Mouse (Mus musculus) hindbrain, embryonic 16.5 days (tissue): ENCODE results near the gene Clnk. TPM values are rescaled to one million over a fixed set of nuclear protein-coding genes. Genes with fewer than 3 reads are reported as not detected.
A peak's percentile ranks its signal among the peaks of the same experiment; 100 is the strongest.
"Not testable (repeated sequence)": the region's sequence is repeated elsewhere in the genome, so short reads cannot be mapped to it uniquely, and the experiment has no call there.

Source experiments
- ATAC-seq: fragments of 200-750 bp; cut with Nextera tagmentation; 2 replicates; pipeline ENCODE4 v1.8.0; 2017; ENCODE audit warnings: moderate TSS enrichment, moderate library complexity
- H3K27ac ChIP-seq: fragments of 300-500 bp; sonication (generic); 2 replicates; pipeline ENCODE4 v1.5.1; 2014; ENCODE audit warnings: low read depth, mild to moderate bottlenecking, control low read depth, low read length, moderate library complexity
- H3K27me3 ChIP-seq: fragments of 300-500 bp; sonication (generic); replicated peaks from 2 replicates; pipeline ENCODE4 v1.6.1; 2014; ENCODE audit warnings: low read length; ENCODE audit not compliant: control insufficient read depth, insufficient read depth
- H3K36me3 ChIP-seq: fragments of 300-500 bp; sonication (generic); 2 replicates; pipeline ENCODE4 v1.6.1; 2014; ENCODE audit warnings: mild to moderate bottlenecking, low read length, moderate library complexity, mixed read lengths; ENCODE audit not compliant: control insufficient read depth, insufficient read depth
- H3K4me1 ChIP-seq: fragments of 300-500 bp; sonication (generic); 2 replicates; pipeline ENCODE4 v1.6.1; 2014; ENCODE audit warnings: low read depth, low read length; ENCODE audit not compliant: control insufficient read depth, insufficient read depth
- H3K4me2 ChIP-seq: fragments of 300-500 bp; sonication (generic); 2 replicates; pipeline ENCODE4 v1.6.1; 2014; ENCODE audit warnings: mild to moderate bottlenecking, low read length, control low read depth, moderate library complexity
- H3K4me3 ChIP-seq: fragments of 300-500 bp; sonication (generic); 2 replicates; pipeline ENCODE4 v1.5.1; 2014; ENCODE audit warnings: mild to moderate bottlenecking, low read length, control low read depth, moderate library complexity
- H3K9ac ChIP-seq: fragments of 300-500 bp; sonication (generic); 2 replicates; pipeline ENCODE4 v1.6.1; 2014; ENCODE audit warnings: low read depth, mild to moderate bottlenecking, control low read depth, low read length, moderate library complexity
- H3K9me3 ChIP-seq: fragments of 300-500 bp; sonication (generic); 2 replicates; pipeline ENCODE4 v1.6.1; 2014; ENCODE audit warnings: mild to moderate bottlenecking, low read length, moderate library complexity; ENCODE audit not compliant: control insufficient read depth
- WGBS: fragments of 180-500 bp; shearing (Covaris S2); extraction: QIAGEN DNeasy Blood & Tissue Kit; methylation state at CpG from one replicate; pipeline ENCODE4 v1.1.7; 2014; 5-methylcytosine and 5-hydroxymethylcytosine counted together
- polyA plus RNA-seq: library from polyadenylated mRNA; unstranded; fragments of >200 nt; fragmentation: Nextera tagmentation; extraction: Ambion mirVana; gene quantifications from 2 replicates; pipeline ENCODE4 v1.2.1, GENCODE M21; 2015

The Clnk gene
- polyA plus RNA-seq = 0.20 TPM in 1 of 2 replicates, not detected in the other

DNA sequence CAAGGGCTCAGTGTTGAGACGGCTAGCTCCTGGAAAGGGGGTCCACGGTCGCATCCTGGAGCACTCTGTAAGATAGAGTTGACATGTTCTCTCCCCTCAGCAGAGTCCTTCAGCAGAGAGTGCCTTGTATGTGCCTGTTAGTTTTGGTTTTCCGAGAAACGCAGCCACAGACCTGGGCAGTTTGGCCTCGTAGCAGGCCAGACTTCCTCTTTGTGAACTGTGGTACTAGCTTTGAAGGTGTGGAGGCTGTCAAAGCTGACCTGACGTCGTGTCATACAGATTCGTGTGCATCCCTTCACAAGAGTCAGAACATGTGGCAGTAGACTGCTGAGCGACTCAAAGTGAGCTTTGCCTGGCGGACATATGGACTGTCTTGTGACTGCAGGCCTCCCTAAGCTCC lies at the start of gene Clnk:
Gene Clnk (minus strand): TSS at position 191 of the 400 bp plus-strand sequence.
- Histone ChIP-seq H3K4me2 (no peak within 1 kb of the TSS), H3K27me3 (no peaks in the 10 kb centered on the region), H3K9ac (no peak within 1 kb of the TSS), H3K36me3 (no peaks in the 10 kb centered on the region), H3K9me3 (no peaks in the 10 kb centered on the region), H3K4me1 (no peaks in the 10 kb centered on the region), H3K27ac (no peak within 1 kb of the TSS), H3K4me3 (no peak within 1 kb of the TSS)
- 86% methylated on average over 11 of the region's 11 CpGs for WGBS
- no peak for ATAC-seq

DNA sequence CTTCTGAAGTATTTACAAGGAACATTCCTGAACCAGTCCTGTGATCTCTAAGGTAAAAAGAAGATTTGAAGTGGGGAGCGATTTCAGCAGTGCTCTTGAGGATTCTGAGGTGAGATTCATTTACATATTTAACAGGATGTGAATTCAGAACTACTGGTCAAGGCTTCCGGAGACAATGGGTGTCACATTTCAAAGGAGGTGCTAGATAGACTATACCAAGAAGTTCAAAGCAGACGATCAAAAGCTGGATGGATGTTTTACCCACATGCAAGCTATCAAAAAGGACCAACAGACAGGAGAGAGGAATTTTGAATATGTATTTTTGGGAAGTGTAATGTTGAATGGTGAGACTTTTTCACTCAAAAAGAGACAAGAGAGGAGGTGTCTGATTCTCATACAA lies 28.7 kb upstream of the Clnk start:
- Histone ChIP-seq H3K4me1 (no peaks in the 10 kb centered on the region), H3K9me3 (no peaks in the 10 kb centered on the region), H3K9ac (no peak overlapping the region), H3K4me2 (no peak overlapping the region), H3K36me3 (no peaks in the 10 kb centered on the region), H3K27me3 (no peaks in the 10 kb centered on the region), H3K4me3 (no peak overlapping the region), H3K27ac (no peak overlapping the region)
- 54% methylated on average over 3 of the region's 3 CpGs for WGBS
- ATAC-seq = no peak

DNA sequence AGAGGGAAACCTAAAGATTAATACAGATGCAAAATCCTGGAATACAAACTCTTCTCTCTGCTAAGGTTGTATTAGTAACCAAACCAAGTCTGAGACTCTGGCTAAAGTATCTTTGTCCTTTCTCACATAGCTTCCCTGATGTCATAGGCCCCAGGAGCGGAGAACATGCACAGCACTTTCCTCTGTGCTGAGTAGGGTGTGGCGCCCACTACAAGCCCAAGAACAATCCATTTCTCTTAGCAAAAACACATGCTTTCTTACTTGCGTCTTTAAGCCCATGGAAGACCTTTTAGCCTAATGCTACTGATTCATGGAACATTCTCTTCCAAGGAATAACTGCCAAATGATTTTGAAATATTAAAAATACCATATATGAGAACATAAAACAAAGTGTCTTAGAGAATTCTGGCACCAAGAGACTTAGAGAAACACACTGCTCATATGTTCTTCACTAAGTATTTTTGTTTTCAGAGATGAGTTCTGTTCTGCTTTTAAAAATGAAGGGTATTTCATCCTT lies 28.0 kb upstream of the Clnk start:
- Histone ChIP-seq H3K4me1 (no peaks in the 10 kb centered on the region), H3K27ac (no peak overlapping the region), H3K27me3 (no peaks in the 10 kb centered on the region), H3K4me3 (no peak overlapping the region), H3K4me2 (no peak overlapping the region), H3K9me3 (no peaks in the 10 kb centered on the region), H3K9ac (no peak overlapping the region), H3K36me3 (no peaks in the 10 kb centered on the region)
- no peak for ATAC-seq
- 90% methylated on average over 3 of the region's 3 CpGs for WGBS

DNA sequence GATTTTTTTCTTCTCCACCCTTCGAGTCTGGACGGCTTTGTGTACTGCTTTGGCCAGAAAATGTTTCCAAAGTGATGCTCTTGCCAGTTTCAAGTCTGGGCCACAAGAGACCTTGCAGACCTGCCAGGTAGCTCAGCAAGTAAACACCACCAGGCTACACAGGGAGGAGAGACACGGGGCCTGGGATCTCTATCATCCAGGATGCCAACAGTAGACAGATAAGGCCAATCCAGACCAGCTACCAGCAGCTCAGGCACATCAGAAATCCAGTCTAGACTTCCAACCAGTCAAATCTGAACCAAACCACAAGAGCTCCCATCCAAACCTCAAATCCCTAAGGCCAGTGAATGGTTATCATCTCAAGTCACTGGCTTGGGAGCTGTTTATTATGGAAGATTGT lies 26.3 kb upstream of the Clnk start:
- H3K9ac ChIP-seq = no peak overlapping the region
- WGBS = 86% methylated on average over 3 of the region's 3 CpGs
- H3K9me3 ChIP-seq = no peaks in the 10 kb centered on the region

DNA sequence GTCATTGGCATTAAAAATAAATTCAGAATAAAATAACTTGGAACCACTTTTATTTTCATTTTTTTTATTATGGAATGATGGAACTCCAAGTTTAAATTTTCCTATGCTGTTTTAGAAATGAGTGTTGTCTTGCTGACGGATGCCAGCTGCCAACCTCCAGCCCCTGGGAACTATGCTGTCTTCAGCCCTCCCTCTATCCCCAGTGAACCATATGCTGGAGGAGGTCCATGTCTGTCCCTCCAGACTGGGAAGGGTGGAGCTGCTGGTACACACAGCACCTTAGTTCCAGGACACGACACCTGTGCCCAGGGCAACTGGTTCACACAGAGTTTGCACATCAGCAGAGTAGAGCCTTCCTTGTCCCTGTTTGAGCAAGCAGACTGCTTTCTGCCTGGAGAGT lies 22.4 kb upstream of the Clnk start:
- H3K4me1 ChIP-seq = no peaks in the 10 kb centered on the region
- no peaks in the 10 kb centered on the region for H3K27me3 ChIP-seq
- WGBS = 69% methylated on average over 2 of the region's 2 CpGs
- no peak overlapping the region for H3K4me2 ChIP-seq
- no peak overlapping the region for H3K4me3 ChIP-seq
- H3K9me3 ChIP-seq = no peaks in the 10 kb centered on the region
- no peaks in the 10 kb centered on the region for H3K36me3 ChIP-seq
- ATAC-seq = no peak
- H3K27ac ChIP-seq = no peak overlapping the region
- no peak overlapping the region for H3K9ac ChIP-seq

More for the DNA sequence above, 26.3 kb upstream of the Clnk start:
- no peak overlapping the region for H3K4me3 ChIP-seq
- ATAC-seq = no peak
- H3K4me2 ChIP-seq = no peak overlapping the region
- no peaks in the 10 kb centered on the region for H3K36me3 ChIP-seq
- no peaks in the 10 kb centered on the region for H3K27me3 ChIP-seq
- no peak overlapping the region for H3K27ac ChIP-seq
- H3K4me1 ChIP-seq = no peaks in the 10 kb centered on the region

DNA sequence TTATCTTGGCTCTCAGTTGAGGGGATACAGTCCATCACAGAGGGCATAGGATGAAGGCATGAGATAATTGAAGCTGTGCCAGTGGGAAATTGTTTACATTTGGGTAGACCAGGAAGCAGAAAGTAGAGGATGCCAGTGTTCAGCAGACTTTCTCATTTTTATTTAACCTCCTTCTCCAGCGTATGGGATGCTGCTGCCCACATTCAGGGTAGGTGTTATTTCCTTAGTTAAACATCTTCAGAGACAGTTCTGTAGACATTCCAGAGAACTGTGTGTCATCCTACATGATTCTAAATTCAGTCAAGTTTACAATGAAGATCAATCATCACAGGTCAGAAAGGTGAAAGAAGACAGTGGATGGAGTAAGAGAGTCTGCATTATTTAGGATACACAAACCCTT lies 12.0 kb upstream of the Clnk start:
- no peak overlapping the region for H3K27ac ChIP-seq
- H3K27me3 ChIP-seq = no peaks in the 10 kb centered on the region
- 100% methylated on average over 1 of the region's 1 CpGs for WGBS
- H3K4me1 ChIP-seq = no peaks in the 10 kb centered on the region
- no peak overlapping the region for H3K4me2 ChIP-seq
- no peaks in the 10 kb centered on the region for H3K36me3 ChIP-seq
- H3K9ac ChIP-seq = no peak overlapping the region
- no peak overlapping the region for H3K4me3 ChIP-seq
- ATAC-seq = no peak
- no peaks in the 10 kb centered on the region for H3K9me3 ChIP-seq

DNA sequence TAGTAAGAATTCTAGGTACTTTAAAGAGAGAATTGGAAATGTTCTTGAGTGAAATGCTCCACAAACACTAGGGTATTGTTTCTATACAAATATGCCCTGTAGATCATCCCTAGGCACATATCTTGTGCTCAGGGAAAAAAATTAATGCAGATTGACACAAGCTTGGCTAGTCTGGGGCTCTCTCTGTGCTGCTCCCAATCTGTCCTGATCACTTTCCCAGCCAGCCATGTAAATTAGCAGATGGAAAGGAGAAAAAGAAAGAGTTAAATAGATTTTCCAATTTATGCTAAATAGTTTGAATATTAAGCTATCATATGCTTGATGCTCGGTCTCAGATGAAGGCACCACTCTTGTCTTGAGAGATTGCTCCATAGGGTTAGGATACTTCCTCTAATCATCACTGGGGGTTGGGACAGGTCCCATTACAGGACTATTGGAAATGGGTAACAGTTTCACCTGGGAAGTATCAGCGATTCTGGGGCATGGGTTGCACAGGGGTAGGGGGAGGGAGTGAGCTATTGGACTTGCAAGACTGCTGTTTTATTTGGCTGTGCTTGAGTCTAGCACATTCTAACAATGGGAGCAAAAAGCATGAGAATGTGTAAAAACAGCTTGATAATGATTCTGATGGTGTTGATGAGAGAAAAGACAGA lies 10.1 kb upstream of the Clnk start:
- Histone ChIP-seq H3K9me3 (no peaks in the 10 kb centered on the region), H3K4me1 (no peaks in the 10 kb centered on the region; the same call in 1 of the 2 replicates), H3K36me3 (no peaks in the 10 kb centered on the region), H3K4me3 (no peak overlapping the region), H3K27ac (no peak overlapping the region), H3K4me2 (no peak overlapping the region), H3K27me3 (no peaks in the 10 kb centered on the region), H3K9ac (no peak overlapping the region)
- WGBS = 67% methylated on average over 2 of the region's 2 CpGs
- ATAC-seq = no peak

DNA sequence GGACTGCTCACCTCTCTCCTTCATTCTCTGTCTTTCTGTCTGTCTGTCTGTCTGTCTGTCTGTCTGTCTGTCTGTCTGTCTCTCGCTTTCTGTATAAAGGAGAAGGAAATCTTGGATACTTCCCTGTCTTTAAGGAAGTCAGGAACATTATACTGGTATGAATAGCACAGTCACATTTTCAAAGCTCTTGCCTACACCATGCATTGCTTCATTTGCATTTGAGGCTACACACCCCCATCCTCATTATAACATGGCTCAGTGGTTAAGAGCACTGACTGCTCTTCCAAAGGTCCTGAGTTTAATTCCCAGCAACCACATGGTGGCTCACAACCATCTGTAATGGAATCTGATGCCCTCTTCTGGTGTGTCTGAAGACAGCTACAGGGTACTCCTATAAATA lies 6.0 kb upstream of the Clnk start:
- 94% methylated on average over 1 of the region's 1 CpGs for WGBS
- not testable (repeated sequence) for H3K27me3 ChIP-seq, H3K9ac ChIP-seq, H3K9me3 ChIP-seq, H3K4me2 ChIP-seq, H3K36me3 ChIP-seq, H3K27ac ChIP-seq, H3K4me3 ChIP-seq, H3K4me1 ChIP-seq
- 0 out of 2 replicates have a peak, but pooled peaks have one; percentile 13 for ATAC-seq

DNA sequence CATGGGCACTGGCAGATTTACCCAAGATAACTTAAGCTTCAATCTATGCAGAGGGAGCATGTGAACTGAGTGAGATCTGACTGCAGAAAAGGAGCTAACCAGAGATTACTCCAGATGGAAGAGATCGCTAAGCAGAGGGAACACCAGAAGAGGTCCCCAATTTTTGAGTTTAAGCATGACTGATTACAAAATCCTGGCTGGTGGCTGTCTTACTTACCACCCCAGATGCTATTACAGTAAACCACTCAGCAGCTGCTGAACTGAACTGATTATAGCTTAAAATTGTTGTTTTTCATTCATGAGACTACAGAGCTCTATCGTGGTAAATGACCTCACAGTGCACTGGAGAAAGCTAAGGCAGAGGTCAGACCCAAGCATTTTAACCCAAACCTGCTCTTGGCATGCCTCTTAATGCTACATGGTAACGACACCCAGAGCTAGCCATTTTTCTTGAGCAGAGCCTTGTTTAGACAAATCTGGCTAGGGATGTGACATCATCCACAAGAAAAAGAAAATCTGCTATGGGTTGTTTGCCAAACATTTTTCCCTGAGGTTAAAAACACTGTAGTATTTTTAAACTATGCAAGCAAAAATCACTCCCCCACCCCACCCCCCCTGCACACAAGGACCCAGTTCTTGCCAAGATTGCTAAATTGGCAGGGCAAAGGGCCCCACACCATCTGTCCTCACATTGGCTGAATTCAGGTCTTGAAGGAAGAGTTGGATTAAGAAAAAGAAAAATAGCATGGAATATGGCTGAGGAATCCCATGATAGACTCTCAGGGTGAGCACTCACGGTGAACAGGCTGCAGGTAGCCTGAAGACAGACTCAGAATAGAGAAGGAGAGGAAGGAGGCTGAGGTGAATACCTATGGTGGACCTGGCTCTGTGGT lies 5.4 kb upstream of the Clnk start:
- Histone ChIP-seq H3K9ac (no peak overlapping the region), H3K4me1 (no peaks in the 10 kb centered on the region; the same call in 1 of the 2 replicates), H3K4me3 (no peak overlapping the region), H3K27ac (no peak overlapping the region), H3K4me2 (no peak overlapping the region), H3K27me3 (no peaks in the 10 kb centered on the region), H3K9me3 (no peaks in the 10 kb centered on the region), H3K36me3 (no peaks in the 10 kb centered on the region)
- whole genome bisulfite sequencing = 54% methylated on average over 4 of the region's 4 CpGs
- peak; percentile 64 for ATAC-seq
